Mouse (Mus musculus): Measurements from ENCODE around the gene Olfr792. TPM values are rescaled to one million over a fixed set of nuclear protein-coding genes. Genes with fewer than 3 reads are reported as not detected.

The Olfr792 gene
- not detected in 2 replicates for polyA plus RNA-seq (2014; fragmentation: Nextera tagmentation; extraction: Ambion mirVana)

DNA sequence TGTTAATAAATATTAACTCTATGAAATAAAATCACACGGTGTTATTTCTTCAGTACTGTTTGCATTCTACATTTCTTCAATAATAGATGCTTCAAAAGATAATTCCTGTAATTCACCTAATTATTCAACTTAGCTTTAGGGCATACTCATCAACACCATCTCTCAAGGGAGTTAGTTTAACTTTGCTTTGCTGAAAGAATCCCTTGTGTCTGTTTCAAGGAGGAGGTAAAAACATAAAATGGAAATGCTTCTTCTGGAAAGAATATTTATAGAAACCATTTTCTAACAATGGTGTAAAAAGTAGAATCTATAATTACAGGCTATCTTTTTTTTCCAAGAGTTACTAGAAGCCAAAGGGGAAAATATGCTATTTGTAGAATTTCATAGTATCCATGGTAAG is at the start of gene Olfr792:
Gene Olfr792 (plus strand): TSS at position 301 of the 400 bp plus-strand sequence.
- ATAC-seq (no peak), DNase-seq (ENCODE audit: low spot score) (no peak)
- no peaks in the 10 kb centered on the region for H3K36me3 ChIP-seq (ENCODE audit: control insufficient read depth, insufficient read depth, low read length)
- 91% methylated on average over 1 of the region's 1 CpGs for WGBS
- no peak within 1 kb of the TSS for H3K4me2 ChIP-seq (ENCODE audit: low read length)
- no peak within 1 kb of the TSS for H3K4me3 ChIP-seq (ENCODE audit: low read depth, low read length)
- no peaks in the 10 kb centered on the region for H3K27me3 ChIP-seq (replicated peaks; ENCODE audit: control insufficient read depth, insufficient read depth, low read length)
- no peak within 1 kb of the TSS for H3K9ac ChIP-seq (ENCODE audit: low read length)
- H3K9me3 ChIP-seq (replicated peaks; ENCODE audit: control insufficient read depth, low read length) = no peaks in the 10 kb centered on the region
- H3K4me1 ChIP-seq (ENCODE audit: control insufficient read depth, insufficient read depth, low read length) = no peaks in the 10 kb centered on the region
- H3K27ac ChIP-seq (ENCODE audit: low read depth, low read length) = no peak within 1 kb of the TSS

DNA sequence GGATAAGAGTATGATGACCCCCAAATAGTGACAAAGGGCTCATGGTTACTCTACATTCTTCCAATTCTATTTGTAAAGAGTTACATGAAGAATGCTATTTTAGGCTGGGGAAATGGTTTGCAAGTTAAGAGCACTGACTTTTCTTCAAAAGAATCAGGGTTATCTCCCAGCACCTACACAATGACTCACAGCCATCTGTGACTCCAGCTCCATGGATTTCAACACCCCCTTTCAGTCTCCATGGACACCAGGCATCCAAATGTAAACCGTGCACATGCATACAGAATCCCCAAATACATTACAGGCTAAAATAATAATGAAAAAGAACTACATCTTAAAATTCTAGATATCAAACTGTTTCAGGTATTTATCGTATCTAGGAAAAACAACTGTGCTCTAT is 48.9 kb upstream of the Olfr792 start:
- 83% methylated on average over 2 of the region's 2 CpGs for WGBS
- H3K27ac ChIP-seq (ENCODE audit: low read depth, low read length) = no peak overlapping the region
- no peak overlapping the region for H3K4me3 ChIP-seq (ENCODE audit: low read depth, low read length)
- no peaks in the 10 kb centered on the region for H3K4me1 ChIP-seq (ENCODE audit: control insufficient read depth, insufficient read depth, low read length)
- no peaks in the 10 kb centered on the region for H3K27me3 ChIP-seq (replicated peaks; ENCODE audit: control insufficient read depth, insufficient read depth, low read length)
- no peak for ATAC-seq
- DNase-seq (ENCODE audit: low spot score) = no peak
- no peak overlapping the region for H3K9ac ChIP-seq (ENCODE audit: low read length)
- no peaks in the 10 kb centered on the region for H3K9me3 ChIP-seq (replicated peaks; ENCODE audit: control insufficient read depth, low read length)
- no peak overlapping the region for H3K4me2 ChIP-seq (ENCODE audit: low read length)
- no peaks in the 10 kb centered on the region for H3K36me3 ChIP-seq (ENCODE audit: control insufficient read depth, insufficient read depth, low read length)

DNA sequence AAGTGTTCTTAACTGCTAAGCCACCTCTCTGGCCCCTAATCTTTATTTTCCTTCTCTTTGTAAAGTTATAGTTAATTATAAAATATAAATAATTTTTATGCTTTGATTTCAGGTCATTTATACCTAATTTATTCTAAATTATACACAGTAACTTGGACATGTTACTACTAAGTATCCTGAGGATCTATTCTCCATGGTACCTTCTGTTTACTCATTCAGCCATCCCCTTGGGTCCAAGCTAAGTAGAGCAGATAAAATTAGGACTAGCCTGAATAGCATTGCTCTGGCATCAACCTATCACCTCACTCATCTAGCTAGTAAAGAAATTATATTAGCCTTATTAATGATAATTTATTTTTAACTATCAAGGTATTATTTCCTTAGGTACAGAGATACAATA is 40.8 kb upstream of the Olfr792 start, which contains the start of gene Olfr790:
Gene Olfr790 (plus strand): TSS at position 301 of the 400 bp plus-strand sequence.
- no peak within 1 kb of the TSS for H3K9ac ChIP-seq (ENCODE audit: low read length)
- no peaks in the 10 kb centered on the region for H3K36me3 ChIP-seq (ENCODE audit: control insufficient read depth, insufficient read depth, low read length)
- H3K4me2 ChIP-seq (ENCODE audit: low read length) = no peak within 1 kb of the TSS
- no peaks in the 10 kb centered on the region for H3K9me3 ChIP-seq (replicated peaks; ENCODE audit: control insufficient read depth, low read length)
- no peak within 1 kb of the TSS for H3K4me3 ChIP-seq (ENCODE audit: low read depth, low read length)
- no peaks in the 10 kb centered on the region for H3K4me1 ChIP-seq (ENCODE audit: control insufficient read depth, insufficient read depth, low read length)
- no peak for DNase-seq (ENCODE audit: low spot score)
- no peak for ATAC-seq
- H3K27me3 ChIP-seq (replicated peaks; ENCODE audit: control insufficient read depth, insufficient read depth, low read length) = no peaks in the 10 kb centered on the region
- H3K27ac ChIP-seq (ENCODE audit: low read depth, low read length) = no peak within 1 kb of the TSS

DNA sequence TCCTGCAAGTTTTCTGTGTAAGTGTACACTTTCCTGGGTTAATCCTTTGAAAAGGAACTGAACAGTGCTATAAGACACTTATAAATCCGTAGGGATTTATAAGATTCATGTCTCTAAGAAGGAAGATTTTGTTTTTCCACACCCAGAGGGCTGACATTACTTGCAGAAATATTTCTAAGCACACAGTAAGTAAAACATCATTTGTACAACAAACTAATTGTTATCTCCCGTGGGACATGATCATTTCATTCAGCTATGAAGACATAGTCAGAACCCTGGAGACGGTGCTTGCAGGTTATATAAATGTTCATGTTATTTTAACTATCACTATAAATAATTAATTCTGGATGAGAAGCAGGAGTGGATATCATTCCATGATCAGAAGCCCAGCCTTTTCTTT is 17.5 kb upstream of the Olfr792 start, which contains the start of gene Olfr791:
Gene Olfr791 (plus strand): TSS at position 301 of the 400 bp plus-strand sequence.
- Histone ChIP-seq H3K9ac (ENCODE audit: low read length) (no peak within 1 kb of the TSS), H3K9me3 (replicated peaks; ENCODE audit: control insufficient read depth, low read length) (no peaks in the 10 kb centered on the region), H3K4me1 (ENCODE audit: control insufficient read depth, insufficient read depth, low read length) (no peaks in the 10 kb centered on the region), H3K27ac (ENCODE audit: low read depth, low read length) (no peak within 1 kb of the TSS), H3K36me3 (ENCODE audit: control insufficient read depth, insufficient read depth, low read length) (no peaks in the 10 kb centered on the region), H3K4me2 (ENCODE audit: low read length) (no peak within 1 kb of the TSS), H3K4me3 (ENCODE audit: low read depth, low read length) (no peak within 1 kb of the TSS), H3K27me3 (replicated peaks; ENCODE audit: control insufficient read depth, insufficient read depth, low read length) (no peaks in the 10 kb centered on the region)
- no peak for ATAC-seq
- no peak for DNase-seq (ENCODE audit: low spot score)
- 75% methylated on average over 3 of the region's 3 CpGs for WGBS

DNA sequence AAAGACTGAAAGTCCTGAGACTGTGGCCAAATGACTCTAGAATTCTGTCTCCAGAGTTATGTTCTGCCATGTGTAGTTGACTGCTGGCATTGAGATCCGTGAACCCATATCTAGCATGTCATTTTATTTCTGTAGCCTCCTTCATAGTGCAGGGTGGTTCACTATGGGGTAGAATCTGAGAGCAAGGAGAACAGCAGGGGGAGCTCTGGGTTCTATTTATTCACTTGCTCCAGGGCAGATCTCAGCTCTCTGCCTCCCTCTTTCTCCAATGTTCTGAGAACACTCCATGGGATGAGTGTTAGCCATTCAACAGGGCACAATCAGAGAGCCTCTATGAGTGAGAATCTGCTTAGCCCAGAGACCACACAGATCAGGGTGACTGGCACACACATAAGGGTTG is 10.4 kb downstream of the Olfr792 start:
- H3K4me1 ChIP-seq (ENCODE audit: control insufficient read depth, insufficient read depth, low read length) = no peaks in the 10 kb centered on the region
- H3K9ac ChIP-seq (ENCODE audit: low read length) = no peak overlapping the region
- 50% methylated on average over 1 of the region's 1 CpGs for WGBS
- DNase-seq (ENCODE audit: low spot score) (peak; percentile 8), ATAC-seq (no peak; the same call in 1 of the 2 replicates)
- no peak overlapping the region for H3K4me2 ChIP-seq (ENCODE audit: low read length)
- H3K36me3 ChIP-seq (ENCODE audit: control insufficient read depth, insufficient read depth, low read length) = no peaks in the 10 kb centered on the region
- H3K9me3 ChIP-seq (replicated peaks; ENCODE audit: control insufficient read depth, low read length) = no peaks in the 10 kb centered on the region
- no peak overlapping the region for H3K27ac ChIP-seq (ENCODE audit: low read depth, low read length)
- H3K4me3 ChIP-seq (ENCODE audit: low read depth, low read length) = no peak overlapping the region
- H3K27me3 ChIP-seq (replicated peaks; ENCODE audit: control insufficient read depth, insufficient read depth, low read length) = no peaks in the 10 kb centered on the region

DNA sequence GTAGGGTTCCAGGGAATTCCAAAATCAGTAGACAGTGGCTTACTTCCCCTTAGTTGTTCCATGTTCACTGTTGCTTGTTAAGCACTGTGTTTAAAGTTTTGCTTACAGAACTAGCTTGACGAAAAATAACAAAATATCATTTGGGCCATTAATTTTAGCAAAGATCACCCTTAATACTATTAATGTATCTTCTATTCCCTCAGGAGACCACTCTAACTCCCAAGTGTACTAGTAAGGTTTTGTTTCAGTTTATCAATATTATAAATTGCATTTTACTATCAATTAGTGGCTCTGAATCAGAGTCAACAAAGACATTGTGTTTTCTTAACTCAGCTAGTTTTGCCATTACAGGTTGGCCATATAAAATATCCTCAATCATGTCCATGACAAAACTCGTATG is 28.4 kb downstream of the Olfr792 start, which contains the start of gene Olfr794:
Gene Olfr794 (plus strand): TSS at position 301 of the 400 bp plus-strand sequence.
- 78% methylated on average over 2 of the region's 2 CpGs for WGBS
- Histone ChIP-seq H3K9me3 (replicated peaks; ENCODE audit: control insufficient read depth, low read length) (no peaks in the 10 kb centered on the region), H3K27ac (ENCODE audit: low read depth, low read length) (no peak within 1 kb of the TSS), H3K27me3 (replicated peaks; ENCODE audit: control insufficient read depth, insufficient read depth, low read length) (no peaks in the 10 kb centered on the region), H3K36me3 (ENCODE audit: control insufficient read depth, insufficient read depth, low read length) (no peaks in the 10 kb centered on the region), H3K4me3 (ENCODE audit: low read depth, low read length) (no peak within 1 kb of the TSS), H3K4me1 (ENCODE audit: control insufficient read depth, insufficient read depth, low read length) (no peaks in the 10 kb centered on the region), H3K4me2 (ENCODE audit: low read length) (no peak within 1 kb of the TSS), H3K9ac (ENCODE audit: low read length) (no peak within 1 kb of the TSS)
- no peak for DNase-seq (ENCODE audit: low spot score)
- no peak for ATAC-seq

DNA sequence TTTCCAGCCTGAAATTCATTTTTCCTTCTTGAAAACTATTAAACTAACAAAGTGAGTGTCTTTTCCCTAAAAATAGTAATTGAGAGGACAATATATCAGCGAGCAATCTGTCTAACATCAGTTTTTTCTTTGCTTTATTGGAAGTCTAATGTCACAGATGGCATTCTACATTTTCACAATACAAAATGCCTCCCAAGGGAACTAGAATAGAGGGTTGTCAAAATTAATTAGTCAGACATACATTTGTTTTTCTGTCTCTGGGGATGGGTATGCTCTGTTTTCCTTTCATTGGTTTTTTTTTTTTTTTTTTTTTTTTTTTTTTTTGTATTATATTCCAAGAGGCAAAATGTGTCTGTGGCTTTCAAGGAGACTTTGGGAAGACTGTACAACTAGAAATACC is 38.1 kb downstream of the Olfr792 start:
- no peaks in the 10 kb centered on the region for H3K4me1 ChIP-seq (ENCODE audit: control insufficient read depth, insufficient read depth, low read length)
- no peaks in the 10 kb centered on the region for H3K36me3 ChIP-seq (ENCODE audit: control insufficient read depth, insufficient read depth, low read length)
- H3K4me3 ChIP-seq (ENCODE audit: low read depth, low read length) = no peak overlapping the region
- no peak overlapping the region for H3K4me2 ChIP-seq (ENCODE audit: low read length)
- H3K9me3 ChIP-seq (replicated peaks; ENCODE audit: control insufficient read depth, low read length) = no peaks in the 10 kb centered on the region
- H3K9ac ChIP-seq (ENCODE audit: low read length) = no peak overlapping the region
- H3K27ac ChIP-seq (ENCODE audit: low read depth, low read length) = no peak overlapping the region
- 60% methylated on average over 1 of the region's 1 CpGs for WGBS
- ATAC-seq (no peak), DNase-seq (ENCODE audit: low spot score) (peak; percentile 1)
- no peaks in the 10 kb centered on the region for H3K27me3 ChIP-seq (replicated peaks; ENCODE audit: control insufficient read depth, insufficient read depth, low read length)

Small RNA genes within 50 kb of the gene (microRNA-seq; reads per million reads assigned to microRNA genes)
- gene Gm23252 = not detected

Other genes with a start within 250 kb of the Olfr792 start
- not detected in 2 replicates for gene Olfr780, start 221.0 kb upstream of the Olfr792 start, polyA plus RNA-seq (2014; fragmentation: Nextera tagmentation; extraction: Ambion mirVana)
- not detected in 2 replicates for gene Olfr781, start 210.3 kb upstream of the Olfr792 start, polyA plus RNA-seq (2014; fragmentation: Nextera tagmentation; extraction: Ambion mirVana)
- gene Olfr782, start 190.3 kb upstream of the Olfr792 start, polyA plus RNA-seq (2014; fragmentation: Nextera tagmentation; extraction: Ambion mirVana) = not detected in 2 replicates
- gene Olfr784, start 155.1 kb upstream of the Olfr792 start, polyA plus RNA-seq (2014; fragmentation: Nextera tagmentation; extraction: Ambion mirVana) = 0.09 TPM in 1 of 2 replicates, not detected in the other
- gene Olfr785, start 133.7 kb upstream of the Olfr792 start, polyA plus RNA-seq (2014; fragmentation: Nextera tagmentation; extraction: Ambion mirVana) = not detected in 2 replicates
- gene Olfr786, start 111.9 kb upstream of the Olfr792 start, polyA plus RNA-seq (2014; fragmentation: Nextera tagmentation; extraction: Ambion mirVana) = not detected in 2 replicates
- gene Olfr787, start 77.3 kb upstream of the Olfr792 start, polyA plus RNA-seq (2014; fragmentation: Nextera tagmentation; extraction: Ambion mirVana) = not detected in 2 replicates
- gene Olfr788, start 68.2 kb upstream of the Olfr792 start, polyA plus RNA-seq (2014; fragmentation: Nextera tagmentation; extraction: Ambion mirVana) = not detected in 2 replicates
- not detected in 2 replicates for gene Olfr789, start 54.4 kb upstream of the Olfr792 start, polyA plus RNA-seq (2014; fragmentation: Nextera tagmentation; extraction: Ambion mirVana)
- not detected in 2 replicates for gene Olfr790, start 40.7 kb upstream of the Olfr792 start, polyA plus RNA-seq (2014; fragmentation: Nextera tagmentation; extraction: Ambion mirVana)
- not detected in 2 replicates for gene Olfr791, start 17.4 kb upstream of the Olfr792 start, polyA plus RNA-seq (2014; fragmentation: Nextera tagmentation; extraction: Ambion mirVana)
- gene Olfr794, start 28.5 kb downstream of the Olfr792 start, polyA plus RNA-seq (2014; fragmentation: Nextera tagmentation; extraction: Ambion mirVana) = not detected in 2 replicates
- gene Olfr796, start 73.4 kb downstream of the Olfr792 start, polyA plus RNA-seq (2014; fragmentation: Nextera tagmentation; extraction: Ambion mirVana) = not detected in 2 replicates
- gene Olfr798, start 88.8 kb downstream of the Olfr792 start, polyA plus RNA-seq (2014; fragmentation: Nextera tagmentation; extraction: Ambion mirVana) = not detected in 2 replicates
- gene Olfr799, start 98.3 kb downstream of the Olfr792 start, polyA plus RNA-seq (2014; fragmentation: Nextera tagmentation; extraction: Ambion mirVana) = not detected in 2 replicates
- not detected in 2 replicates for gene Olfr800, start 118.5 kb downstream of the Olfr792 start, polyA plus RNA-seq (2014; fragmentation: Nextera tagmentation; extraction: Ambion mirVana)
- not detected in 2 replicates for gene Olfr801, start 134.7 kb downstream of the Olfr792 start, polyA plus RNA-seq (2014; fragmentation: Nextera tagmentation; extraction: Ambion mirVana)
- not detected in 2 replicates for gene Olfr802, start 149.0 kb downstream of the Olfr792 start, polyA plus RNA-seq (2014; fragmentation: Nextera tagmentation; extraction: Ambion mirVana)
- gene Olfr803, start 155.1 kb downstream of the Olfr792 start, polyA plus RNA-seq (2014; fragmentation: Nextera tagmentation; extraction: Ambion mirVana) = not detected in 2 replicates
- not detected in 2 replicates for gene Olfr804, start 164.0 kb downstream of the Olfr792 start, polyA plus RNA-seq (2014; fragmentation: Nextera tagmentation; extraction: Ambion mirVana)
- not detected in 2 replicates for gene Olfr805, start 190.2 kb downstream of the Olfr792 start, polyA plus RNA-seq (2014; fragmentation: Nextera tagmentation; extraction: Ambion mirVana)
- not detected in 2 replicates for gene Olfr806, start 202.8 kb downstream of the Olfr792 start, polyA plus RNA-seq (2014; fragmentation: Nextera tagmentation; extraction: Ambion mirVana)
- not detected in 2 replicates for gene Olfr807, start 218.6 kb downstream of the Olfr792 start, polyA plus RNA-seq (2014; fragmentation: Nextera tagmentation; extraction: Ambion mirVana)
- not detected in 2 replicates for gene Olfr808, start 226.3 kb downstream of the Olfr792 start, polyA plus RNA-seq (2014; fragmentation: Nextera tagmentation; extraction: Ambion mirVana)
- gene Olfr809, start 235.5 kb downstream of the Olfr792 start, polyA plus RNA-seq (2014; fragmentation: Nextera tagmentation; extraction: Ambion mirVana) = not detected in 2 replicates

All from forebrain, embryonic 14.5 days (tissue).